Mouse (Mus musculus) spleen, embryonic (tissue): ENCODE results near the gene Gm3594.
"Not testable (repeated sequence)": the region's sequence is repeated elsewhere in the genome, so short reads cannot be mapped to it uniquely, and the experiment has no call there.

Experiments used
- CTCF ChIA-PET: fragments of 350-600 bp; sonication (Branson Sonifier 250); formaldehyde crosslinking; loops from one replicate; lab custom pipeline; 2022; lab: Charles Lee

Gm3594 gene

DNA sequence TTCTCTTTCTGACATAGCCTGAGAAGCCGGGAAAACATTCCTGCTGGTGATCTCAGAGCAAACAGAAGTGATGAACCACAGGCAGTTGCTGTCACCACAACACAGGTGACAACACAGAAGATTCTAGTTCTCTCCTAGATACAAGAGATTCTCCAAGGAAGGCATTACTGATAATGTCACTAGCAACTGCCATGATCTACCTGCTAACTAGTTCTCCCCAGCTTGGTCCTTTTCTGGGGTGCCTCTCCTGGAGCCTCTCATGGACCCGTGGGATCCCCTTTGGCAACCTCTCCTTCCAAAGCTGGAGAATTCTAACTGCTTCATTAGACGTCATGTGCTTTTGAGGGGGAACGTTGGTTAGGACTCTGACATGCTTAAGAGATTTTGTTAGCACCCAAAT lies at the start of gene Gm3594:
Gene Gm3594 (minus strand): TSS at position 101 of the 400 bp plus-strand sequence.
- CTCF ChIA-PET: not testable (repeated sequence)

DNA sequence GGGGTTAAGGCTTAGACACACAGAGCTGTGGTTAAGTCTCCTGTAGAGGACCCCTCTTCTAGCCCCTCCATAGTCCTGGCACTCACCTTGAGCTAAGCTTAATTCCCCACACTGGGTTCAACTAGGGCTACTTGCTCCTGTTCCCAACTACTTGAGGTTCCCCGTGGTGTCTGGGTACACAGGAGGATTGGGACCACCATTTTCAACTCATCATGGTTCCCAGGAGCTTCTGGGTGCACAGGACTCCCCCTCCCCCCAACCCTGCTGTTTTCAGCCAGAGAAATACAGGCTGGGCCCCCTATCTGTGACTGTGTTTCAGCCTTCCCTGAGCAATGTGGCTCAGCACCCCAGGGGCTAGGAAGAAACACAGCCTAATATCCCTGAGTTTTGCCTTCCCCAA lies 41.9 kb upstream of the Gm3594 start:
- CTCF ChIA-PET: not testable (repeated sequence)

DNA sequence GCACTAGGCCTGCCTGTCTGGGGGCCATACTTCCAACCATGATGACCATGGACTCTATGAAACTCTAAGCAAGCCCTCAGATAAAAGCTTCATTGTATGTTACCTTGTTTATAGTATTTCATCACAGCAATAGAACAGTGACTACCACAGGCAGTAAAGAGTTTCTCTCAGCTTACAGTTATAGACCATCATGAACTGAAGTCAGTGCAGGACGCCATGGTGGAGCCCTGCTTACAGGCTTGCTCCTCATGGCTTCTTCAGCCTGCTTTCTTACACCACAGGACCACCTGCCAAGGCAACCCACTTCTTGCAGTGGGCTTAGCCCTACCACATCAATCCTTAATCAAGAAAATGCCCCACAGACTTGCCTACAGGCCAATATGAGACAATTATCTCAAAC lies 41.1 kb upstream of the Gm3594 start:
- CTCF ChIA-PET: not testable (repeated sequence)

DNA sequence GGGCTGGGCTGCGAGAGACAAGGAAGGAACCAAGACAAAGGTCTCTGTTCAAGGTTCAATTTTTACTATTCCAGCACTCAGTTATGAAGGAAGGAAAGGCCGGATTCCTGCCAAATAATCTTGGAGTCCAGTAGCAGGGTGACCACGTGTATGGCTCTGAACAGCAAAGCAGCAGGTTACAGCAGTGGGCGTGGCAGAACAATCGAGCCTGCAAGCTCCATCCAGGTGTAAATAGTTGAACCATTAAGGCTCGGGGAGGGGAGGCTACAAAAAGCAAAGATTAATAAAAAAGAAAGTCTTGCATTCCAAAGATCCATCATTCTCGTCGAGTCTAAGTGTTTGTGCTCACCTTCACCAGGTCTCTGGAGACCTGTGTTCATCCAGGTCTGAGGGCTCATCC lies 37.7 kb upstream of the Gm3594 start:
- CTCF ChIA-PET: not testable (repeated sequence)

DNA sequence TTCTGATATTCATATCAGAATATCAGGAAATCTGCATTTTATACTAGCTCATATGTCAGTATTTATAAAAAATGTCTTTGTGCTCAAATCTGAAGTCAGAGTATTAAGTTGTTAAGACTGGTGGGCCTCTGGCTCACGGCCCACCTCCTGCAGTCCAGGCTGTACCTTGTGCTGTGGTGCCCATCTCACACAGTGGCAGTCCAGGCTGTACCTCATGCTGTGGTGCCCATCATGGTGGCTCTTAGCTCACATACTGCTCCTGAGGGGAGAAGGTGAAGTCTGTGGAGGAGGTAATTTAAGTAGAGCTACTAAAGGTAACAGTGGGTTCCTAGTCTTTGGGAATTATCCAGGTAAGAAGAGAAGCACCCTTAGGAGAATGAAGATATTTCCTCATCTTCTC lies 27.4 kb upstream of the Gm3594 start:
- CTCF ChIA-PET: not testable (repeated sequence)

DNA sequence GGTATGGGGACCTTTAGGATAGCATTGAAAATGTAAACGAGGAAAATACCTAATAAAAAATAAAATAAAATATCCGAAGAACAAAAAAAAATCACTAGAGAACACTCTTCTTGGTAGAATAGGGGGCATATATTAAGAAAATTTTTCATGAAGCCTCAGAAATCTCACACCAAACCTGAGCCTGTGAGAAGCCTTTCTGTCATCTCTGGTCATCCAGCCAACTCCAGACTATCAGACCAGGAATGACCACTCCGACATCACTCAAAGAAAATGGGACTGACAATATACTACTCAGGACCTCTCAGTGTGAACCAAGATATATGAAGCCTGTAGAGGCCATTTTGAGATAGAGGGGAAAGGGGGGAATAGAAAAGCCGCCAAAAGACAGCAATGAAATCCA lies 3.6 kb downstream of the Gm3594 start:
- CTCF ChIA-PET: not testable (repeated sequence)

DNA sequence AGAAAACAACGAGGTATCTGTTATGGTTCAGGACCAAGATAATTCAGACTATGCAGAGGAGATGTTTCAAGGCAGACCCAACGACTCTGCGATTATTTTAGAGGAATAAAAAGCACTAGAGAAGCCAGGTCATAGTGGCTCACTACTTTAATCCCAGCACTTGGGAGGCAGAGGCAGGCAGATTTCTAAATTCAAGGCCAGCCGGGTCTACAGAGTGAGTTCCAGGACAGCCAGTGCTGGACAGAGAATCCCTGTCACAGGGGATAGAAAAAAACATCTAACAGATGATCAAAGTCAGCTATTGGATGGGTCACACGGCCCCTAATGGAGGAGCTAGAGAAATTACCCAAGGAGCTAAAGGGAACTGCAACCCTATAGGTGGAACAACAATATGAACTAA lies 4.2 kb downstream of the Gm3594 start:
- CTCF ChIA-PET: not testable (repeated sequence)

DNA sequence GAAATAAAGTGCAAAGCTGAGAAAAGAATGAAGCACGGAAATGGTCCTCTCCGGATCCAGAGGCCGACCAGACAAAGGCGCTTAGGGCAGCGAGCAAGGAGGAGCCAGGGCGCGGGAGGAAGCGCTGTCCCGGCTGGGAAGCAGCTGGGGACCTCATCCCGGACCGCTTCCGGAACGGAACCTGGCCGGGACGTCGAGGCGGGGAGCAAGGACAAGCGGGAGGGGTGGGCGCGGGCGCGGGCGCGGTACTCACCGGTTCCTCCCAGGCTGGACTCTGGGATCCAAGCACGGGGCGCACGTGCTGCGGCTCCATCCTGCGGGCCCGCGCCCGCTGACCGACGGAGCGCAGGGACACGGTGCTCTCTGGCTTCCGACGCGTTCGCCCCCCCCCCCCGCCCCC lies 17.6 kb downstream of the Gm3594 start:
- CTCF ChIA-PET: not testable (repeated sequence)

DNA sequence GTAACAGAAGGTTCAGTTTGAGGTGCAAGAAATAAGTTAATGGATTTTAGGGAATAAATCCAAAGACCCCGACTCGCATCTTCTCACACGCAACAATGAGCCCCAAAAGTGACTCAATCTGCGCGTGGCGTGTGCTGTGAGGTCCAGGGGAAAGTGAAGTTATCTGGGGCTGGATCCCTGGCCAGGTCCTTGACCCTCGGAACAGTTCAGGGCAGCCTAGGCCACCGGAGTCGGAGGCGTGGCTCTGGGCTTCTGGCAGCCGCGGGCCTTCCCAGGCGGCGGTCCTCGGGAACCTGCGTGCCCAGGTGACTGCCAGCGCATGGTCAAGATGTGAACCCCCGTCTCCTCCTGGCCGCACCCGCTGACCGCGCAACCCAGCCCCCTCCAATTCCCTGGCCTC lies 18.1 kb downstream of the Gm3594 start:
- CTCF ChIA-PET: not testable (repeated sequence)

DNA sequence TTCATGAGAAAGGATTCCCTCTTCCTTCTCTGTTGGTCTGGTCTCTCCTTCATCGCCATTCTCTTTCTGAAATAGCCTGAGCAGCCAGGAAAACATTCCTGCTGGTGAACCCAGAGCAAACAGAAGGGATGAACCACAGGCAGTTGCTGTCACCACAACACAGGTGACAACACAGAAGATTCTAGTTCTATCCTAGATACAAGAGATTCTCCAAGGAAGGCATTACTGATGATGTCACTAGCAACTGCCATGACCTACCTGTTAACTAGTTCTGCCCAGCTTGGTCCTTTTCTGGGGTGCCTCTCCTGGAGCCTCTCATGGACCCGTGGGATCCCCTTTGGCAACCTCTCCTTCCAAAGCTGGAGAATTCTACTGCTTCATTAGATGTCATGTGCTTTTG lies 32.0 kb downstream of the Gm3594 start, which contains the start of gene Gm3591:
Gene Gm3591 (minus strand): TSS at position 101 of the 400 bp plus-strand sequence.
- CTCF ChIA-PET: not testable (repeated sequence)

DNA sequence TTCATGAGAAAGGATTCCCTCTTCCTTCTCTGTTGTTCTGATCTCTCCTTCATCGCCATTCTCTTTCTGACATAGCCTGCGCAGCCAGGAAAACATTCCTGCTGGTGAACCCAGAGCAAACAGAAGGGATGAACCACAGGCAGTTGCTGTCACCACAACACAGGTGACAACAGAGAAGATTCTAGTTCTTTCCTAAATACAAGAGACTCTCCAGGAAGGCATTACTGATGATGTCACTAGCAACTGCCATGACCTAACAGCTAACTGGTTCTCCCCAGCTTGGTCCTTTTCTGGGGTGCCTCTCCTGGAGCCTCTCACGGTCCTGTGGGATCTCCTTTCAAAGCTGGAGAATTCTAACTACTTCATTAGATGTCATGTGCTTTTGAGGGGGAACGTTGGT lies 54.2 kb downstream of the Gm3594 start, which contains the start of gene Gm16440:
Gene Gm16440 (minus strand): TSS at position 101 of the 400 bp plus-strand sequence.
- CTCF ChIA-PET: not testable (repeated sequence)
